Mouse (Mus musculus) liver, adult (tissue): ENCODE measurements around the gene Baat.

ENCODE experiments used
- GATA4 ChIP-seq: IDR thresholded peaks from 2 replicates; pipeline ENCODE4 v1.6.1; 2014; ENCODE audit warnings: mild to moderate bottlenecking, low read length; ENCODE audit not compliant: insufficient replicate concordance

Gene Baat

GRCm38 (mm10) chr4:49506386-49506785 lies at the start of gene Baat:
Gene Baat, minus strand, starts transcription at chr4:49506557.
- peak; percentile 84 for TF ChIP-seq GATA4

- no peak for TF ChIP-seq GATA4
These were observed 47.0 kb upstream of the Baat start for GRCm38 (mm10) chr4:49553380-49553779.

- TF ChIP-seq GATA4: no peak
These were observed 43.0 kb upstream of the Baat start, which contains the start of gene Aldob for GRCm38 (mm10) chr4:49549383-49549782. Gene Aldob, minus strand, starts transcription at chr4:49549546.

- TF ChIP-seq GATA4: no peak
These were observed 41.3 kb upstream of the Baat start for GRCm38 (mm10) chr4:49547544-49548219.

- TF ChIP-seq GATA4: no peak
These were observed 40.7 kb upstream of the Baat start for GRCm38 (mm10) chr4:49546873-49547543.

- TF ChIP-seq GATA4: no peak
These were observed 39.7 kb upstream of the Baat start for GRCm38 (mm10) chr4:49546026-49546425.

GRCm38 (mm10) chr4:49540966-49541365 lies 34.6 kb upstream of the Baat start:
- no peak for TF ChIP-seq GATA4

GRCm38 (mm10) chr4:49539665-49540064 lies 33.3 kb upstream of the Baat start:
- no peak for TF ChIP-seq GATA4

- TF ChIP-seq GATA4: no peak
These were observed 30.3 kb upstream of the Baat start for GRCm38 (mm10) chr4:49536671-49537070.

GRCm38 (mm10) chr4:49535675-49536294 lies 29.4 kb upstream of the Baat start:
- no peak for TF ChIP-seq GATA4

- peak; percentile 20; the same call in 1 of the 2 replicates for TF ChIP-seq GATA4
These were observed 28.7 kb upstream of the Baat start for GRCm38 (mm10) chr4:49535036-49535435.

GRCm38 (mm10) chr4:49522576-49522975 lies 16.2 kb upstream of the Baat start:
- no peak for TF ChIP-seq GATA4

- no peak for TF ChIP-seq GATA4
These were observed 15.0 kb upstream of the Baat start for GRCm38 (mm10) chr4:49521346-49521745.

- no peak for TF ChIP-seq GATA4
These were observed 14.4 kb upstream of the Baat start, which contains the start of the genes Mrpl50 and Zfp189 for GRCm38 (mm10) chr4:49520572-49521340. Gene Mrpl50, minus strand, starts transcription at chr4:49521093. Gene Zfp189, plus strand, starts transcription at chr4:49521176.

- TF ChIP-seq GATA4: no peak
These were observed 13.1 kb upstream of the Baat start for GRCm38 (mm10) chr4:49519476-49519875.

- no peak for TF ChIP-seq GATA4
These were observed 8.1 kb upstream of the Baat start for GRCm38 (mm10) chr4:49514441-49514840.

- no peak for TF ChIP-seq GATA4
These were observed 6.3 kb upstream of the Baat start for GRCm38 (mm10) chr4:49512636-49513035.
